Mouse (Mus musculus) G1E-ER4 (cell line): Measurements from ENCODE around the gene Kyat3. TPM values are rescaled to one million over a fixed set of nuclear protein-coding genes. Genes with fewer than 3 reads are reported as not detected.

Experiments
- GATA1 ChIP-seq: IDR thresholded peaks from one replicate; pipeline ENCODE4 v1.8.0; 2012; ENCODE audit warnings: low read length, inconsistent platforms
- polyA plus RNA-seq: library from polyadenylated mRNA; stranded (reverse); fragments of >175 nt; gene quantifications from 2 replicates; pipeline ENCODE4 v1.2.3, GENCODE M21; 2012

Gene Kyat3
- polyA plus RNA-seq, result not detected in 2 replicates

DNA sequence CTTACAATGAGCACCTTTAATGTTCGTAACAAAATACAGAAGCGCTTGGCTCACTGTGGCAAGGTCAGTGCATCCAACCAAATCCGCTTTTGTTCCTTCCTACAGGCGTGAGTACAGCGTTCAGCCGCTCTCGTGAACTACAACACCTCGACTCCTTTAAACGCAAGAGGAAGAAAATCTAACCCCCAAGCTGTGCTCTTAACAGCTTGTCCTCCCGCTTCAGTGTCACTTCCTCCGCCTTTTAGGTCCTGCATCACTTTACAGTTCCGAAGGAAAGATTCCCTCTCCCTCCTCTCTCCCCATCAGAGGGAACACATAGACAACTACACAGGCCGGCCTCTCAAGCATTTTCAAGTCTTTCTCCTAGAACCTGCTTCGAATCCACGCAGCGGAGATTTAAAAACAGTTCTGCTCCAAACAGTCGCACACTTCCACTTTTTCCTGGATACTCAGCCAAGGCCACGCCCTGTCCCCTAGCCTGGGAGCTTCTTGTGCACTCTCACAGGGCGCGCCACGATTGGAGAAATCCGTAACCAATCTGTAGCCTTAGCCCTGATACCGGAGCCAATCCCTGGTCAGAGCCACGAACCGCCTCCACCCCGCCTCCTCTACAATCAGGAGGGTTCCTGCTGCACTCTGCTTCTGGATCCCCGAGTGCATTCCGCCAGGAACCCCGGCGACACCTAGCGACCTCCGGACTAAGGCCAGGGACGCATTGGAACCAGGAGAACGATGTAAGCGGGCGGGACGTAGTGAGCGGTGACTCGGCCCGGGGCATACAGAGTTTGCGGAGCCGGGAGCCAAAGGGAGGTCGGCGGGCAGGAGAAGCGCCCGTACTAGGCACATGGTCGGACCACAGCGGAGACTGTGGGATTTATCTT lies at the start of gene Kyat3:
Gene Kyat3, plus strand, starts transcription at position 610 of the 881 bp plus-strand sequence.
- TF ChIP-seq GATA1, result no peak

DNA sequence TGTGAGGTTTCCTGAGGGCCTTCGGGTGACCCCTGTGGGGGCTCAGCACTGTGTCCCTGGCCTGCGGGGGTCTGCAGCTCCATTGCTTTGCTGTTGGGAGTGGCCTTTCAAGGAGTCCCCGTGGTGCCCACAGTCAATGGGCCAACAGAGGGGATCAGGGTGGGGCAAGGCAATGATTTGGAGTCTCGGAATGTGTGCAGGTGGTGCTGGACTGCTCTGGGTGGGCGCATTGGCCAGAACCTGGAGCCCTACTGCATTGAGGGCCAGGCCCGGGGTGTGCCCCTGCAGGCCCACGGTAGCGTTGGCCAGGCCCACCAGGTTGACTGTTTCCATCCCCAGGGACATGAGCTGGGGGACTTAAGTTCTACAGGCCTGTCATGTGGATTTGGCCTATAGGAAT lies 36.1 kb upstream of the Kyat3 start:
- no peak for TF ChIP-seq GATA1

DNA sequence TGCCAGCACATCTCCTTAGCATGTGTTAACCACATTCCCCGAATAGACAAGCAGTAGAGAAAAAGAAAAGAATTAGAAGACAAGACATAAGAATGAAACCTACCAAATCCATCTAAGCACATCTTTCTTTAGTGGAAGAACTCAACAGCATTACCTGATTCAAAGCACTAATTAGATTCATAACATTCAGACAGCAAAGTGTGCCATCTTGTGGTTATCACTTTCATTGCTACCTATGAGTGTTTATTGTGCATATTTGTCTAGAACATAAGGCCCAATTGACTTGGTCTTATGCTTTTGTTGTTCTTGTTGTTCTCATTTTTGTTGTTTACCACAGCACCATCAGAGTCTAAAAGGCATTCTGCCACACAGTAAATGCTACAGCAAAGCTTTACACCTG lies 26.2 kb upstream of the Kyat3 start:
- TF ChIP-seq GATA1, result no peak

DNA sequence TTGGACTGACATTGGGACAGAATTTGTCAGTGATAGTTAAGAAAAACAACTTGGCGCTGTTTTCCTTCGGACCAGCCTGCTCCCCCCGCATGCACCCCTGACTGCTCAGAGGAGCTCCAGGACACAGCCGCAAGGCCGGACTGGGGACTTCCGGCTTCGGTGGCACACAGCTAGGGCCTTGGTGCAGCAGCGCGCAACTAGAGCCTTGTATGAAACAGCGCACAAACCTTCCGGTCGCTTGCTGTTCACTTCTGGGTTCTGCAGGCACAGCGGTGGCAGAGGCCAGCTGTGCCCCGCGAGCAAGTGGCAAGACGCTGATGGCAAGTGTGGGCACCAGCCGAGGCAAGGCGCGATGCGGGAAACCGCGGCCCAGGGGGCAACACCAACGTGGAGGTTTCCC lies 12.9 kb upstream of the Kyat3 start:
- no peak for TF ChIP-seq GATA1

DNA sequence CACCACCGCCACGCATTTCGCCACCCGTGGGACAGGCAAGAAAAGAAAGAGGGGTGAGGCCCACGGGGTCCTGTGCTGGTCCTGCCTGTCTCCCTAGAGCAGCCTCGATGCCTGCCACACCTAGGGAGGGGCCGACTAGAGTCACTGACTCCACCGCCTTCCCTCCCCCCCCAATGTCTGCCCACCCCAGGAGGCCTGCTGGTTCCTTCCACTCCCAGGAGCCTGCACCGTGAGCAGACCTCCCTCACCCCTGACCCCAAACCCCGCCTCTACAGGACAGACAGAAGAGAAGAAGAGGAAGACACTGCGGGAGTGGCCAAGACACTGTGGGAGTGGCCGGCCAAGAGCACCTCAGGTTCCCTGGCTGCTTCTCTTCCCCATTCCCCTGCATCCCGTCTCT lies 12.5 kb upstream of the Kyat3 start:
- no peak for TF ChIP-seq GATA1

DNA sequence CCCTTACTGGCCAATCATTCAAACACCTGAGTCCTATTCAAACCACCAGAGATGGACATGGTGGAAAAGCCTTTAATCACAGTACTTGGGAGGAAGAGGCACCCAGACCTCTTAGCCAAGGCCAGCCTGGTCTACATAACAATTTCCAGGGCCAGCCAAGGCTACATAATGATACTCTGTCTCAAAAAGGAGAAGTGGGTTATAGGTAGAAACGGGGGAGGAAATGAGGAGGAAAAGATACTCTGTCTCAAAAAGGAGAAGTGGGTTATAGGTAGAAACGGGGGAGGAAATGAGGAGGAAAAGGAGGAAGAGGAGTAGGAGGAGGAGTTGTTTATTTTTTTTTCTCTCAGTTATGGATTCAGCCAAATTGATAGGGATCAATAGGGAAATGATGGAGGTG lies 4.3 kb upstream of the Kyat3 start:
- TF ChIP-seq GATA1, result no peak

DNA sequence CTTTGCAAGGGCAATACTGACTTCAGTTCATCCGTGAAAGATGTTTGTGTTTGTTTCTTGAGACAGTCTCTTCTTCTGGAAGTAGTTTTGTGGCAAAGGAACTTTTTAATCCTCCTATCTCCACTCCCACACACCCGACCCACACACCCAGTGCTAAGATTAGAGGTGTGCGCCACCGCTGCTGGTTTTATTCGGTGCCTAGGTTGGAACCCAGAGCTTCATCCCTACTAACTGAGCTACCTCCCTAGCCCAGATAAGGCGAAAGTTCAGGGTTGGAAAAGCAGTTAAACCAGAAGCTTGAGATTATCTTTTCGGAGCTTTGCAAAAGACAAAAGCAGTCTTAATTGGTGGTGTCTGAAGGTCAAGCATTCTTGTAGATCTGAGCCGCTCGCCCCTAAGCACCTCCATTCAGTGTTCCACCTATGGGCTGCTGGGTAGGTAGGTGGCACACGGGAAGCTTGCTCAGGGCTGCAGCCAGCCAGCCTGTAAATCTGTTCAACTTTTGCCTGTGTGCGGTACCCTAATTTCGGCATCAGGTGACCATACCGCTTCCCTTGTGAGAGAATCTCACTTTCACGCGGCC lies 647 bp downstream of the Kyat3 start:
- no peak for TF ChIP-seq GATA1

DNA sequence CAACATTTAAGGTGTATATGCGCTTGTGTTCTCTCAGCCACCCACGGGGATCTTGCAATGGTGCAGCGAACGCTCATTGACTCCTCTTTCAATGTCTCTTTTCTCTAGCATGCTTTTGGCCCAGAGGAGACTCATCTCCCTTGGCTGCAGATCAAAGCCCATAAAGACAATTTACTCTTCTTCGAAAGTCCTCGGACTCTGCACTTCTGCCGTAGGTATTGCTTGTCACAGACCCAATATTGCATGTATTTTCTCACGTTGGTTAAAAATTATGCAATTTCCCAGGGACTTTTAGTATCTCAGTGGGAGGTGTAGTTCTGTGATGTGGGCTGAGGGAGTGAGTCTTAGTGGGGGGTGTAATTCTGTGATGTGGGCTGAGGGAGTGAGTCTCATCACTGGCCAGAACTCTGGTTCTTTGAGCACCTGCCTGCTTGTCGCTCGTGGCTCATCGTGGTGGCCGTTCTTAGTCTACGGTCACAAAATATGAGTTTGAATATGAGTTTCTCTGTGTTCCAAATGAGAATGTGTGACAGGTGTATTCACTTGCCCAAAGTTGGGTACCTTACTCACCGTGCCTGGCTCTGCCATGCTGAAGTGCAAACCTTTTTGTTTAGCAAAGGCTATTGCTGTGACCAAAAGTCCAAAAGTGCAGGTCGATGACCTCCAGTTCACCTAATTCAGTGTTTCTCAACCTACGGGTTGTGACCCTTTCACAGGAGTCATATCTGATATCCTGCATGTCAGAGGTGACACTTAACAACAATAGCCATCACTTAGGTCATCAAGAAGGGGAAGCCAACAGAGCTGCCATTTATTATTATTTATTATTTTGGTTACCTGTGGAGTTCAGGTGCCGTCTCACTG lies 6.0 kb downstream of the Kyat3 start:
- TF ChIP-seq GATA1, result no peak

DNA sequence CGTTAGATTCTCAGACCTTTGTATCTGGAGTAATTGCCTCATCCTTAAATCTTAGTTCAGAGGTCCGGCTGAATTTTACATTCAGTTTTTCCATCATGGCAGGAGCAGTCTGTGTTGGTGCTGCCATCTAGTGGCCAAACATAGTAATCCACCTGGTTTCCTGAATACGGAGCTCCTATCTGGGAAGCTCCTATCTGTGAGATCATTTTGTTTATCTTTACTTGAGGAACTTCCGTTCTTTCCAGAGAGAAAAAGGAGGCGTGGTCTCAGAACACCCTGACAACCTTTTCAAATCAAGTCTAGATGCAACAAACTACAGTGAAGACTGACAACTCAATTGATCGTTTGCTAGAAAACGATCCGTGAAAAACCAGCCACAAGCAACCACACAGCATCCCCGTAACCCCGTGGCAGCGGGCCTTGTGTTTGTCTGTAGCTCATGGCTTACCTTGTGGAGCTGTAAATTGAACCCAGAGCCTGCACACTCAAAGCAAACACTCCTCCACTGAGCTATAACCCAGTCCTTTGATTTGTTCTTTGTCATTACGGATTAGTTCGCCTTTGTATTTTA lies 8.1 kb downstream of the Kyat3 start:
- TF ChIP-seq GATA1, result no peak

DNA sequence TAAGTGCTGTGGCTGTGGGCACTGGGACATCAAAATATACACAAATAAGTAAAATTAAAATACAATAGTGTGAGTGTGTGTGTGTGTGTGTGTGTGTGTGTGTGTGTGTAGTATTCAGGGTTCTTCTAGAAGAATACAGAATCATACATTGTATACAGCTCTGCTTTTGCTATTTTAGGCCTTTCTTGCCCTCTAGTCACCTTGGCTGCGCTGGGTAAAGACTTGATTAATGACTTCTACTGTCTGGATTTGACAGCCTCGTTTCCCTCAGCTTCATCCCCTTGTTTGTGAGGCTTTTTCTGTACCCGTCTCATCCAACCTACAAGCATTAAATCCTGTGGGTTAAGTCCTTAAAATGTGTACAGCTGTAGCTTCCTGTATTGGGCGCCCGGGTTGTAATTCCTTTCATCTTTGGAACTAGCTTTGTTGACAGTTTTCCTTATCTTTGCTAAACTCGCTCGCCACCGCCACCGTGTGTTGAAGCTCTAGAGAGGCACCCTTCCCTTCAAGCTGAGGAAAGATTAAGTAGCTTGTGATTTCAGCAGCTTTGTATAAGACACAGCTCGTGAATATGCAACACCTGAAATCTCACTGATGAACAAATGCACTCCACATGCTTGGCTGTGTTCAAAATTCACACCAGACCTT lies 9.6 kb downstream of the Kyat3 start:
- TF ChIP-seq GATA1, result no peak

DNA sequence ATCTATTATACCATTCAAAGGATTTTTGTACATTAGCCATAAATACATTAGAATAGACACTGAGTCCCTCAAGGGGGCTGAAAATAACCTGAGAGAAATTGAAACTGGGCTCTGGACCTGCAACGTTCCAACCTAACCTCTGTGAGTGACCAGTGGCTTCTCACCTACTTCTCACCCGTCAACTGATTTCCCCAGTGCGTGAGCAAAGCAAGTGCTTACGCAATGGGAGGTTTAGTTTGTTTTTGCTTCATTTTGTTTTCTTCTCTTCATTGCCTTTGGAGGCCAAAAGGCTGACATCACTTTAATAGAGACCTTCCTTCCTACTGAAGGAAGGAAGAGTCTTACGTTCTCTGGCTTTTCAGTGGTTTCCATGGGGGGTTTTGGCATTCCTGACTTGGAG lies 10.5 kb downstream of the Kyat3 start:
- TF ChIP-seq GATA1, result no peak

DNA sequence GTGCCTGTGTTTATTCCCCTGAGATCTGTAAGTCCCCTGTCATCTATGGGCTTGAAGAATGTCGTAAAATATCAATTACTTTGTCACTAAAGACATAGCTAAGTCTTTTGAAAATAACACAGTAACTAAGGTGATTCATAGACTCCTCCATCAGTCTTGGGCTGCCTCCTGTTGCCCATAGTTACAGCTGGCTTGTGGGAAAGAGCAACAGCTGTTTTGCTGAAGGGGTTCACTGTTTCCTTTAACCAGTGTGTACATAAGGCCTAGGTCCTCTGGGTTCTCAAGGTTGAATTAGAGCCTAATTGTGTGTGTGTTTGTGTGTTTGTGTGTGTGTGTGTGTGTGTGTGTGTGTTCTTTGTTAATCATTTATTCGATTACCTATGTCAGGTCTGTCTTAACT lies 24.6 kb downstream of the Kyat3 start:
- no peak for TF ChIP-seq GATA1

DNA sequence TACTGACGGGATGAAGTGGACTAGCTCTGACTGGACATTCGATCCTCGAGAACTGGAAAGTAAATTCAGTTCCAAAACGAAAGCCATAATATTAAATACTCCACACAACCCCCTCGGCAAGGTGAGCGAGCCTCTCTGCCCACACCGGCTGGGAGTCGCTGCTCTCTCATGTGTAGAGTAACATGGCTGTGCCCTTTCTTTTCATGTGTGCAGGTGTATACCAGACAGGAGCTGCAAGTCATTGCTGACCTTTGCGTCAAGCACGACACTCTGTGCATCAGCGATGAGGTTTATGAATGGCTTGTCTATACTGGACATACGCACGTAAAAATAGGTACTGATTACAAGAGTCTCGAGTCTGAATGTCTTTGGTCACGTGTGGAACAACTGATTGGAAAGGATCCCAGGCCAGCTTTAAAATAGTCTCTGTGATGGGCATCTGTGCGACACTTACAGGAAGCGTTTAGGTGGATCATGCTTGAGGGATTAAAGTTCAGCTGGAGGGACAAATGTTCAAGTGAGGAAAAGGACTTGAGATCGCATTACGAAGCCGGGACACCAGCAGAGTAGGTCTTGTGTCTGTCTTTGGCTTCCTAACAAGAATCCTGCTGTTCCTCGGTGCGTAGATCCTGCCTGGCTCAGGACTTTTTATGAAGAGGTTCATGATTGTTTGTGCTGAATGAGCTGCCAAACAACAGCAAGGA lies 25.3 kb downstream of the Kyat3 start:
- no peak for TF ChIP-seq GATA1

DNA sequence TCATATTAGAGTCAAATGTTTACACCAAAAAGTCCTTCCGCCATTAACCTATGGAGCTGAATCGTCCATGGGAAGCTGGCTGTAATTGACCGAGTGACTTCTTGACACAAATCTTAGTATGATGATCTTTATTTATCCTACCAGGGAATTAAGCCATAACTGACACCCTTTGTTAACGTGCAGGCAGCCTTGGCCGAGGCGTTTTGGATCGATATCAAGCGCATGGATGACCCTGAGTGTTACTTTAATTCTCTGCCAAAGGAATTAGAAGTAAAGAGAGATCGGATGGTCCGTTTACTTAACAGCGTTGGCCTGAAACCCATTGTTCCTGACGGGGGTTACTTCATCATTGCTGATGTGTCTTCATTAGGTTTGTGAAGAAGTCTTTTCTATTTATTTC lies 33.4 kb downstream of the Kyat3 start:
- TF ChIP-seq GATA1, result no peak

DNA sequence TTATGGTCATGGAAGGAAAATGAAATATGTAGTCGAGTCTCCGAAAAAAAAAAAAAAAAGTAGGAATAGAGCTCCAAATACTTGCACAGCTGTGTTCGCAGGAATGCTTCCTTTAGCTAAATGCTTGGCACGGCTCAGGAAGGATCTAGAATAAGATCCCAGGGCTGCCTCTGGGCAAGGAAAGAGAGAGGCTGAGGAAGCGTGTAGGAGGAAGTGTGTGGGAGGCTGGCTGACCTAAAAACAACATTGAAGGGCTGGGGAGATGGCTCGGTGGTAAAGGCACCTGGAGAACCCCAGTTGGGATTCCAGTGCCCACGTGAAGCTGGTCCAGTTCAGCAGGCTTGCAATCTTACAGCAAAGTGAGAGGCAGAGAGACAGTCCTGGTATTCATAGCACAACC lies 40.0 kb downstream of the Kyat3 start:
- no peak for TF ChIP-seq GATA1
